Comparison of ENCODE assay signal across 8 mouse cellular contexts in the genomic region with DNA sequence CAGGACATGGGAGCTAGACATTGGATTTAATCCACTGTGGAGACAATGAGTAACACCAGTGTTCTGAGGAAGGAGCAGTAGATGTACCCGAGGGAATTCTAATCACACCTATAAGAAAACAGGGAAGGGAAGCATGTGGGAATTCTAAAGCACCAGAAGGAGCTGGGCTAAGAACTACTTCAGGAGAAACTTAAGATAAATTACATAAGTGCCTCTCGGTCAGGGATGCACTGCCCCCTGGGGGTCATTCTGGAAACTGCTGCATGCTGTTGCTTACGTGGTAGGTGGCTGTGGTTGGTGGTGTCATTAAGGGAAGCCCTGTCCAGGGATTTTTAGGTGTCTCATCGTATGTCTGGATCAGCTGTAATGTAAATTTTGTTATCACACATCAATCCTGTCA. TPM values are rescaled to one million over a fixed set of nuclear protein-coding genes. Genes with fewer than 3 reads are reported as not detected.
DNase-seq lines count a peak whose midpoint lies in the region; ATAC-seq and TF ChIP-seq lines count a peak whose summit lies in the region.

No protein-coding gene starts in this region.

- H3K4me1 ChIP-seq in liver, embryonic 12.5 days: no peaks in the 10 kb centered on the region
- no peaks in the 10 kb centered on the region for H3K4me1 ChIP-seq in intestine, postnatal 0 days (replicated peaks; ENCODE audit: control insufficient read depth, insufficient read depth, low read length)
- no peaks in the 10 kb centered on the region for H3K4me1 ChIP-seq in midbrain, postnatal 0 days (ENCODE audit: insufficient read depth, low read length)

- no peak overlapping the region for H3K27ac ChIP-seq in liver, embryonic 12.5 days
- H3K27ac ChIP-seq in intestine, postnatal 0 days (ENCODE audit: low read depth, low read length): no peak overlapping the region
- H3K27ac ChIP-seq in midbrain, postnatal 0 days (ENCODE audit: low read depth, low read length): no peak overlapping the region

- no peaks in the 10 kb centered on the region for H3K9me3 ChIP-seq in liver, embryonic 12.5 days (replicated peaks)
- no peaks in the 10 kb centered on the region for H3K9me3 ChIP-seq in intestine, postnatal 0 days (ENCODE audit: control insufficient read depth)
- H3K9me3 ChIP-seq in midbrain, postnatal 0 days (ENCODE audit: low read length): no peaks in the 10 kb centered on the region

- WGBS in liver, embryonic 12.5 days (ENCODE audit: insufficient replicate concordance): 9% methylated on average over 4 of the region's 4 CpGs
- WGBS in intestine, postnatal 0 days: 14% methylated on average over 4 of the region's 4 CpGs
- WGBS in midbrain, postnatal 0 days: 17% methylated on average over 4 of the region's 4 CpGs

- no peak overlapping the region for H3K4me2 ChIP-seq in liver, embryonic 12.5 days
- H3K4me2 ChIP-seq in intestine, postnatal 0 days (replicated peaks; ENCODE audit: low read depth): no peak overlapping the region
- no peak overlapping the region for H3K4me2 ChIP-seq in midbrain, postnatal 0 days (ENCODE audit: low read depth, low read length, poor library complexity, severe bottlenecking)

- H3K36me3 ChIP-seq in liver, embryonic 12.5 days: no peaks in the 10 kb centered on the region
- H3K36me3 ChIP-seq in intestine, postnatal 0 days (ENCODE audit: control insufficient read depth, insufficient read depth): no peaks in the 10 kb centered on the region
- no peaks in the 10 kb centered on the region for H3K36me3 ChIP-seq in midbrain, postnatal 0 days (ENCODE audit: insufficient read depth, low read length)

- peak; percentile 76 for DNase-seq in liver
- DNase-seq in cerebellum, postnatal 4 days (ENCODE audit: low spot score in 2 of 2): peak; percentile 61 to 76
- peak; percentile 84 for DNase-seq in gastrocnemius, postnatal 10 days
- peak; percentile 75 to 81 for DNase-seq in left cerebral cortex, postnatal 36 days (ENCODE audit: low spot score in 2 of 2)
- peak; percentile 70 for DNase-seq in midbrain, postnatal 0 days (ENCODE audit: low spot score)
- peak; percentile 50 to 73 for DNase-seq in spleen, postnatal 14 days (ENCODE audit: low spot score in 2 of 2)

- intact Hi-C loops in left cerebral cortex, postnatal 36 days (cut with DNase I): loop anchor here (1.0 to 2.0 kb wide), 2 partner anchors 166 to 256 kb away; partner anchors contain the start of gene Atp8a1

- peak; percentile 93 for TF ChIP-seq CTCF in intestine, postnatal 0 days (IDR thresholded peaks at IDR 0.05; ENCODE audit: low read depth)
- peak; percentile 82 for TF ChIP-seq CTCF in midbrain, postnatal 0 days (IDR thresholded peaks at IDR 0.05)

- H3K27me3 ChIP-seq in liver, embryonic 12.5 days (replicated peaks): peaks cover 4% of the 10 kb centered on the region
- no peaks in the 10 kb centered on the region for H3K27me3 ChIP-seq in intestine, postnatal 0 days (replicated peaks; ENCODE audit: control insufficient read depth, insufficient read depth, low read length)
- H3K27me3 ChIP-seq in midbrain, postnatal 0 days (ENCODE audit: insufficient read depth, low read length): no peaks in the 10 kb centered on the region

- no peak for ATAC-seq in liver, embryonic 12.5 days
- peak; percentile 60; the same call in 1 of the 2 replicates for ATAC-seq in intestine, postnatal 0 days
- ATAC-seq in midbrain, postnatal 0 days (ENCODE audit: low FRiP score): no peak

- no peak overlapping the region for H3K9ac ChIP-seq in liver, embryonic 12.5 days
- H3K9ac ChIP-seq in intestine, postnatal 0 days (ENCODE audit: low read depth, low read length): no peak overlapping the region
- no peak overlapping the region for H3K9ac ChIP-seq in midbrain, postnatal 0 days (replicated peaks; ENCODE audit: low read length, poor library complexity, severe bottlenecking)

- no peak overlapping the region for H3K4me3 ChIP-seq in liver, embryonic 12.5 days
- H3K4me3 ChIP-seq in intestine, postnatal 0 days (ENCODE audit: low read depth, low read length): no peak overlapping the region
- no peak overlapping the region for H3K4me3 ChIP-seq in midbrain, postnatal 0 days (ENCODE audit: low read depth, low read length)

RNA-seq across cellular contexts. Expression of gene Grxcr1, which starts 19.0 kb away (rescaled TPM):
- not detected in 2 replicates for polyA plus RNA-seq in liver, embryonic 12.5 days (2016; fragmentation: Nextera tagmentation; extraction: Ambion mirVana)
- not detected for total RNA-seq in gastrocnemius, postnatal 10 days (2021)
- not detected in 2 replicates for polyA plus RNA-seq in intestine, postnatal 0 days (2015; fragmentation: Nextera tagmentation; extraction: Ambion mirVana)
- total RNA-seq in left cerebral cortex, postnatal 36 days (2021): not detected
- total RNA-seq in midbrain, postnatal 0 days (2014; rRNA removed): not detected in 2 replicates
- not detected in 2 replicates for polyA plus RNA-seq in midbrain, postnatal 0 days (2015; fragmentation: Nextera tagmentation; extraction: Ambion mirVana)
